Mouse (Mus musculus) G1E (cell line): ENCODE data around the gene Spag9.

ENCODE experiments used
- CTCF ChIP-seq: IDR thresholded peaks from 2 replicates; pipeline ENCODE4 v1.5.1; 2012; ENCODE audit warnings: low read depth, low read length, inconsistent platforms, mixed read lengths
- GATA1 ChIP-seq: IDR thresholded peaks from 2 replicates; pipeline ENCODE4 v1.6.1; 2012; ENCODE audit warnings: borderline replicate concordance, low read length, inconsistent platforms, mixed read lengths
- GATA2 ChIP-seq: IDR thresholded peaks from 2 replicates; pipeline ENCODE4 v1.6.1; 2012; ENCODE audit warnings: low read depth, low read length, inconsistent platforms, borderline replicate concordance
- POLR2AphosphoS5 ChIP-seq: IDR thresholded peaks from 2 replicates; pipeline ENCODE4 v1.6.1; 2012; ENCODE audit warnings: low read depth, low read length, inconsistent platforms; ENCODE audit not compliant: insufficient replicate concordance
- TAL1 ChIP-seq: conservative IDR thresholded peaks from 2 replicates; pipeline ENCODE4 v1.6.1; 2012; ENCODE audit warnings: low read depth, low read length, inconsistent platforms, mixed read lengths

GRCm38 (mm10) chr11:94128506-94128905, 132.6 kb downstream of the Spag9 start:
- TF ChIP-seq GATA2 (no peak), CTCF (no peak), GATA1 (no peak), POLR2AphosphoS5 (no peak), TAL1 (no peak)
